Mouse (Mus musculus) MEL (cell line): Measurements from ENCODE around the gene Gm45716.

Experiments used
- CHD2 ChIP-seq: IDR thresholded peaks from 2 replicates; pipeline ENCODE4 v1.6.1; 2011; ENCODE audit warnings: low read length, improper control_type of control experiment
- CTCF ChIP-seq, 3 experiments: IDR thresholded peaks in 2 of 3; conservative IDR thresholded peaks in 1 of 3; 2 replicates each; pipeline ENCODE4 v1.5.1; 2011 to 2012; ENCODE audit warnings: low read length in 3 of 3, low read depth in 2 of 3, mild to moderate bottlenecking in 2 of 3, improper control_type of control experiment in 1 of 3, inconsistent platforms in 1 of 3, mixed read lengths in 1 of 3, moderate library complexity in 1 of 3; ENCODE audit not compliant: control insufficient read depth in 1 of 3, insufficient read depth in 1 of 3, poor library complexity in 1 of 3, severe bottlenecking in 1 of 3
- E2F4 ChIP-seq: IDR thresholded peaks from 2 replicates; pipeline ENCODE4 v1.6.1; 2011; ENCODE audit warnings: low read depth, low read length, improper control_type of control experiment, borderline replicate concordance
- ETS1 ChIP-seq: IDR thresholded peaks from 2 replicates; pipeline ENCODE4 v1.6.1; 2012; ENCODE audit warnings: low read depth, mild to moderate bottlenecking, inconsistent platforms, low read length, improper control_type of control experiment, moderate library complexity
- JUND ChIP-seq: IDR thresholded peaks from 2 replicates; pipeline ENCODE4 v1.6.1; 2011; ENCODE audit warnings: low read depth, mild to moderate bottlenecking, improper control_type of control experiment, low read length
- POLR2A ChIP-seq, 2 experiments: IDR thresholded peaks; 2 replicates each; pipeline ENCODE4 v1.6.1; 2011 to 2012; ENCODE audit warnings: low read length in 2 of 2, mild to moderate bottlenecking in 2 of 2, control low read depth in 1 of 2, improper control_type of control experiment in 1 of 2, low read depth in 1 of 2, moderate library complexity in 1 of 2; ENCODE audit not compliant: control insufficient read depth in 1 of 2, insufficient read depth in 1 of 2, poor library complexity in 1 of 2
- USF2 ChIP-seq, 2 experiments: IDR thresholded peaks; 2 replicates each; pipeline ENCODE4 v1.6.1; 2011 to 2012; ENCODE audit warnings: improper control_type of control experiment in 2 of 2, low read length in 2 of 2, borderline replicate concordance in 1 of 2, inconsistent platforms in 1 of 2, low read depth in 1 of 2, mild to moderate bottlenecking in 1 of 2; ENCODE audit not compliant: insufficient read depth in 1 of 2
- ZC3H11A ChIP-seq: IDR thresholded peaks from 2 replicates; pipeline ENCODE4 v1.6.1; 2012; ENCODE audit warnings: low read depth, mild to moderate bottlenecking, inconsistent platforms, low read length, improper control_type of control experiment
- ZMIZ1 ChIP-seq: IDR thresholded peaks from 2 replicates; pipeline ENCODE4 v1.6.1; 2012; ENCODE audit warnings: low read depth, mild to moderate bottlenecking, inconsistent platforms, low read length, improper control_type of control experiment, moderate library complexity

DNA sequence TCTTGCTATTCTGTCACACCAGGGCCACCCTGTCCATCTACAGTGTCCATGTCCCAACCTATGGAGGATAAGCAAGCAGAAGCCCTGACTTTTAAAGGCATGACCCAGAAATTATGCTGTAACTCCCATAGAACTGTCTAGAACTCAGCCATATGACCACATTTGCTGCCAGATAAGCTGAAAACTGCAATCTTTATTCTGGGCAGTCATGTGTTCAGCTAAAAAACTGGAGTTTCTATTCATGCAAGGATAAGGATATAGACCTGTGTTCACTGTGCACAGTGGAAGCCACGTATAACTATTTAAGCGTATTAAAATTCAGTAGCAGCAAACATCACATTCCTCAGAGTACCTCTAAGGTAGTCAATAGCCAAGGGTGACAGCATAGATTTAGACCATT, 55.8 kb downstream of the Gm45716 start:
- TF ChIP-seq POLR2A (IDR thresholded peaks at IDR 0.05; ENCODE audit: control insufficient read depth in 1 of 2, insufficient read depth in 1 of 2, low read depth in 1 of 2, low read length in 2 of 2, poor library complexity in 1 of 2): no peak
- TF ChIP-seq CHD2: no peak
- TF ChIP-seq E2F4: no peak
- no peak for TF ChIP-seq ZMIZ1
- TF ChIP-seq JUND: no peak
- no peak for TF ChIP-seq CTCF (IDR thresholded peaks at IDR 0.05 in 2 of 3, conservative IDR thresholded peaks at IDR 0.05 in 1 of 3; ENCODE audit: control insufficient read depth in 1 of 3, insufficient read depth in 1 of 3, low read depth in 2 of 3, low read length in 3 of 3, poor library complexity in 1 of 3, severe bottlenecking in 1 of 3)
- TF ChIP-seq ZC3H11A: no peak
- TF ChIP-seq ETS1: no peak
- no peak for TF ChIP-seq USF2 (IDR thresholded peaks at IDR 0.05; ENCODE audit: borderline replicate concordance in 1 of 2, insufficient read depth in 1 of 2, low read depth in 1 of 2, low read length in 2 of 2)
